Mouse (Mus musculus) left cerebral cortex, adult 8-10 months (tissue): ENCODE measurements at regions not wholly inside any gene's neighbourhood (a gene's known extent, or its start where the extent isn't known, plus 50 kb on each side); places are given as distances from the start of the nearest gene placed in this dataset.

Experiments used
- DNase-seq, 2 experiments: peaks; one replicate each; pipeline ENCODE4 v3.0.0; 2022; ENCODE audit warnings: low spot score in 2 of 2

DNA sequence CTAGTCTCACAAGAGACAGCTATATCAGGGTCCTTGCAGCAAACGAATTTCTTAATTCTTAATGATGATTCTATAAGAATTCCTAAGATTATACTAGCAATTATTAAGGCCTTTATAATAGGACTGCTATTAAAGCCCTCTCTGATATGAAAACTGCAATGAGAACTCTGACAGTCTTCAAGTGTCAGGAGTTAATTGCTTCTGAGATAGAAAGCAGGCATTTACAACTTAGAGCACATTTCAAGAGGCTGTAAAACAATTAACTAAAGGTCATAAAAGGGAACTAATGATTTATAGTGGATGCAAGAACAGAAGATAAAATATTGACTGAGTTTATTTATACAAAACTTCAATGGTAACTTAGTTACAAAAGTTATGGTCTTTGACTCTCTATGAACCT lies 84.9 kb upstream of the Phlpp1 start:
- DNase-seq: no peak

DNA sequence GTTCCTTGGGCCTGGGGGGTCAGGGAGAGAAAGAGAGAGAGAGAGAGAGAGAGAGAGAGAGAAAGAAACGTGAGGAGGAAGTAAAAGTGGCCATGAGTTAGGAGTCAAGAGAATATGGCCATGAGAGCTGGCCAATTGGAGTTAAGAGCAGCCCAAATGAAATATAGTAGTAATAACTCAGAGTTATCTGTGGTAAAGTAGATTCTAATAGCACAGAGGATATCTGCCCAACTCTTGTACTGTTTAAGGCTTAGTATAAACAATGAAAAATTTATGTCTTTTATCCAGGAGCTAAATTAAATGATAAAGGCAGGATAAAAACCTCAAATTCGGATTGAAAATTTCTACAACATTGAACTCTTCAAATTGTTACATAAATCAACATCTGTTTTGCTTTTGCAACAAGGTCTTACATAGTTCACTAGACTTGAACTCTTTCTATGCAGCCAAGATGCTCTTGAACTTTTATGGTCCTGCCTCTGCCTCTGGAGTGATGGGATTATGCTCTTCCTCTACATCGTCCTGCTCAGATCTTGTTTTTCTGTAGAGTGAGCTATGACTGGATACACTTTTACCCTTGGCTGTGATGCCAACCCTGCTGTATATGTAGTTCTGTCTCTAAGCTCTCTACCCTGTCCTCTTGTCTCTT lies 78.5 kb upstream of the Phlpp1 start:
- no peak for DNase-seq

DNA sequence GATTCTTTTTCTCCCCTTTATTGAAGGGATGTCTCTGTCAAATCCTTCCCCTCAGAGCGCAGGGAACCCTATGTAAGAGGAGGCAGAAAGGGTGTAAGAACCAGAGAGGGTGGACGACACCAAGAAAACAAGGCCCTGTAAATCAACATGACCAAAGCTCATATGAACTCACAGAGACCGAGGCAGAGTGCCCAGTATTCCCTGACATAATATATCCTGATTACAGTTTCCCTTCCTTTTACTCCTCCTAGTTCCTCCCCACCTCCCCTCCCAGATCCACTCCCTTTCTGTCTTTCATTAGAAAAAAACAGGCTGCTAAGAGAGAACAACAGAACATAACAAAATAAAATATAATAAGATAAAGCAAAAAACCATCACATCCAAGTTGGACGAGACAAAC lies 77.7 kb upstream of the Phlpp1 start:
- no peak for DNase-seq

DNA sequence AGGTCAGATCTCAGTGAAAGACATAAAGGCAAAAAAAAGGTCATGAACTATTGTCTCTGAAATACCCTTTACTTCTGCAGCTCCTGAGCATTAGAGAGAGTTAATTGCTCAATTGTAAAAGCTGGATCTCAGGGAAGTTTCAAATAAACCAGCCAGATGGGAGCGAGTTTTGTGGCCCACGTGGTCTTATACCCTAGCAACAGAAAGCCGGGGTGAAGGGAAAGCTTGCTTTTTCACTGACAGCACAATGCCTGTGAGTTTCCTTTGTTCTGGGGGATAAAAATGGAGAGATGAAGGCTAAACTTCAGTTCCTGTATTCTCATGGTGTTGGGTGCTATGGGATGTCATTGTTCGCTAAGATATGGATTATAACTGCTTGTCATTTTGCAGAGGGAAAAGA lies 75.2 kb upstream of the Phlpp1 start:
- peak in 1 of 2 experiments; percentile 11 for DNase-seq

DNA sequence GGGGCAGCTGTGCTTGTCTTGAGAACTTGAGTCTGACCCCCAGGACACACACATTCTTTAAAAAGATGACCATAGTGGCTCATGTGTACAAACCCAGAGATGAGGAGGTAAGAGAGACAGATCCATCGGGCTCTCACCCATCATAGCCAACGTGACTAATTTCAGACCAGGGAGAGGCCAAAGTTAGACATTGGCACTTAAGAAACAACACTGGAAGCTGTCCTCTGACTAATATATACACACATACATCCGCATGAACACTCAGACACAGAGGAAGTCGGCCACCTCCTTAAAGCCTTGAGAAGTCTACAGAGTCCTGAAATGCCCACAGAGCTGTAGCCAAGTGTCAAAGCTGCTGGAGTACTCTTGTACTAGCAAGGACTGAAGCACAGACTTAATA lies 74.4 kb upstream of the Phlpp1 start:
- DNase-seq: no peak

DNA sequence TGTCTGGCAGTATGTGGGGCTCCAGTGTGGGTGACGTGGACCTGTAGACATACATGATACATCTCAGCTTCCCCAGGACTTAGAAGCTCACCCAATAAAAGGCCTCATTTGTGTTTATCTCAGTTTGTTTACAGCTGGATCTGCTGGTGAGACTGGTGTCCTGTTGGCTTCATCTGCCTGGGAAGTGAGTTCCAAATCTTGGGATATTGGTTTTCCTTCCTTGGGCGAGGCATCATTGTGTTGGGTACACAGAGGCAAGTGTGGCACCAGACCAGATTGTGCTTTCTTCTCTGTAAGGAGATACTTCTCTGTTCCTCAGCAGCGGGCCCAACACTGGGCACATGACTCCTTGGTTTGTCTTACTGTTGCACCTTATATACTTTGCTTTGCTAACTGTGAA lies 70.9 kb upstream of the Phlpp1 start:
- DNase-seq: no peak

DNA sequence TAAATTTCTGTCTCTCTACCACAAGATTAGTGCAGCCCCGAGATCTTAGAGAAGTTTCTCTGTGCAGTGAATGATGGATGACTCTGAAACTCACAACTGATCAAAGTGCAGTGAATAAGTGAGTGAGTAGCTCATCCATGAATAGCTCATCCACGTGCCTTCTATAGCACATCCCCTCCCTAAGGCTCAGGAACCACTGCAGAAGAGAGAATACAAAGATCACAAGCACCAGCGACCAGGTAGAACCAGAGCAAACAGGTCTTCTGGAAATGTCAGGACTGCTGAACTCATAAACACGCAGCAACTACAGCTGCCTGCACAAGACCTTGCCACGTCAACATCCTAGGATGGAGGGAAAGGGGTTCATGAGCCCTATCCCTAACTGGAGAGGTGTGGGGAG lies 69.0 kb upstream of the Phlpp1 start:
- DNase-seq: no peak

DNA sequence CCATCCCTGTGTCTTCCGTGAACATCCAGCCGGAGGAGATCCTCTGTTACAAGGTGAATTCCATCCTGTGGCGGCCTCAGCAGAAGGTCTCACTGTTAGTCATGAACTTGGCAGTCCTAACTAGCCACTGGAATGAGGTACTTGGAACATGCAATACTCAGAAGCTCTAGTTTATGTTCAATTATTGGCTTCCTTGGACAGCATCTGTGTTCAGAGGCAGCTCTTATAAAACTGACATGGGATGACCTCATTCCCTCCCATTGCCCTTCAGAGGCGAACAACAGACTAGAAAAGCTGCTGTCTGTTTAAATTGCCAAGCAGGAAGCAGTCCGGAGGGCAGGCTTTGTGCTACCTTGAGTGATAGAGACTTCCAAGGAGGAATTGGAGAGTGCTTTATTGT lies 62.5 kb upstream of the Phlpp1 start:
- DNase-seq: no peak
